Mouse (Mus musculus) liver, embryonic 14.5 days (tissue): ENCODE results near the gene Hoxa3.

ENCODE experiments used
- CTCF ChIP-seq: IDR thresholded peaks from 2 replicates; pipeline ENCODE4 v1.5.1; 2016; ENCODE audit warnings: antibody characterized with exemption, low read depth, control low read depth
- EP300 ChIP-seq: IDR thresholded peaks from 2 replicates; pipeline ENCODE4 v1.6.1; 2016; ENCODE audit warnings: antibody characterized with exemption, low read depth

DNA sequence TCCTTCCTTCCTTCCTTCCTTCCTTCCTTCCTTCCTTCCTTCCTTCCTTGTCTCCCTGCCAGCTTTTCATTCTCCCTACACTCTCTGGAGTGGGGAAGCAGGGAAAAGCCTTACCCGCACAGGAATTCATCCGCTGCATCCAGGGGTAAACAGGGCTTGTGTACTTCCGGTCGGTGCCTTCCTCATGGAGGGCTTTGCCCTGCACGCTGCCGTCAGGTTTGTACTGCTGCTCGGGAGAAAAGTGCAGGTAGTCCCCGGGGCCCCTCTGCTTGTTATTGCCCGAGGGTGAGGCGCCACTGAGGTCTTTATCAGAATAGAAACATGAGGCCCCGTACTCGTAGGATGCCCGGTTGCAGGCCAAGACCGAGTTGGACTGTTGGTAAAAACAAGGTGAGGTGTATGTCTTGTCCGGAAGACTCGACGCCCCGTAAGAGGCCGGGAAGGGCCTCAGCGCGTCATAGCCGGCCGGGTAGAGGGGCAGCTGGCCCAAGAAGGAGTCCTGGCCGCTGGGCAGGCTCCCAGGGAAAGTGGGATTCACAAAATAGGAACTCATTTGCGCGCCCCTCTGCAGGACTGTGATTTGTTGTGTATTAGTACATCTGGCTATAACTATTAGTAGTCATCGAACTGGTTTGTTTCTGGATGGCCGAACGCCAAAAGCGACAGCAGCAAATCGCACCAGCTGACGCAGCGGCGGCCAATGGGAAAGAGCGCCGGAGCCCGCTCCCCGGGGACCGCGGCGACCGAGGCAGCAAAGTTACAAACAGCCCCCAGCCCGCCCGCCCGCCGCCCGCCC is 4.9 kb downstream of the Hoxa3 start, which contains the start of gene Hoxa6:
- TF ChIP-seq CTCF, result no peak
- TF ChIP-seq EP300, result no peak
